Mouse (Mus musculus) macrophage (primary cell): ENCODE data around the gene Tbc1d16. TPM values are rescaled to one million over a fixed set of nuclear protein-coding genes. Genes with fewer than 3 reads are reported as not detected.

Source experiments
- H3K27ac ChIP-seq: fragments of 350-480 bp; formaldehyde crosslinking; 2 replicates; pipeline ENCODE4 v1.9.0; 2021
- H3K36me3 ChIP-seq: fragments of 350-480 bp; formaldehyde crosslinking; 2 replicates; pipeline ENCODE4 v1.9.0; 2021; ENCODE audit errors: inconsistent target
- H3K4me3 ChIP-seq: fragments of 350-480 bp; formaldehyde crosslinking; 2 replicates; pipeline ENCODE4 v1.9.0; 2021; ENCODE audit errors: inconsistent target
- H3K79me2 ChIP-seq: fragments of 350-480 bp; formaldehyde crosslinking; 2 replicates; pipeline ENCODE4 v1.9.0; 2021; ENCODE audit errors: inconsistent target
- WGBS: methylation state at CpG from one replicate; pipeline ENCODE4 v1.1.7; 2026; ENCODE audit warnings: inconsistent platforms; ENCODE audit not compliant: missing documents; 5-methylcytosine and 5-hydroxymethylcytosine counted together
- polyA plus RNA-seq: library from polyadenylated mRNA; stranded (reverse); fragments of 250-400 nt; gene quantifications from 3 replicates; pipeline ENCODE4 v1.2.4, GENCODE M21; 2018; ENCODE audit warnings: inconsistent platforms

The Tbc1d16 gene
- polyA plus RNA-seq, 1 experiment from 2014 or later, result 3.2 TPM

- Histone ChIP-seq H3K4me3 (no peak overlapping the region), H3K36me3 (no peaks in the 10 kb centered on the region), H3K79me2 (no peaks in the 10 kb centered on the region), H3K27ac (no peak overlapping the region)
- 93% methylated on average over 5 of the region's 6 CpGs for WGBS
These were observed 89.3 kb downstream of the Tbc1d16 start for GRCm38 (mm10) chr11:119139026-119139425.

- Histone ChIP-seq H3K27ac (no peak overlapping the region), H3K36me3 (no peaks in the 10 kb centered on the region), H3K4me3 (no peak overlapping the region), H3K79me2 (no peaks in the 10 kb centered on the region)
- WGBS, result 75% methylated on average over 9 of the region's 9 CpGs
These were observed 90.1 kb downstream of the Tbc1d16 start for GRCm38 (mm10) chr11:119138205-119138604.

GRCm38 (mm10) chr11:119134586-119134985 lies 93.7 kb downstream of the Tbc1d16 start:
- no peak overlapping the region for H3K4me3 ChIP-seq
- H3K27ac ChIP-seq, result no peak overlapping the region
- no peaks in the 10 kb centered on the region for H3K36me3 ChIP-seq
- no peaks in the 10 kb centered on the region for H3K79me2 ChIP-seq
- WGBS, result 31% methylated on average over 17 of the region's 17 CpGs

- H3K27ac ChIP-seq, result no peak overlapping the region
- no peaks in the 10 kb centered on the region for H3K36me3 ChIP-seq
- no peak overlapping the region for H3K4me3 ChIP-seq
- 14% methylated on average over 5 of the region's 5 CpGs for WGBS
- H3K79me2 ChIP-seq, result no peaks in the 10 kb centered on the region
These were observed 94.7 kb downstream of the Tbc1d16 start for GRCm38 (mm10) chr11:119133437-119134221.

GRCm38 (mm10) chr11:119132198-119133035 lies 95.9 kb downstream of the Tbc1d16 start:
- no peak overlapping the region for H3K27ac ChIP-seq
- 90% methylated on average over 14 of the region's 14 CpGs for WGBS

GRCm38 (mm10) chr11:119130081-119130765 lies 98.1 kb downstream of the Tbc1d16 start:
- Histone ChIP-seq H3K36me3 (no peaks in the 10 kb centered on the region), H3K4me3 (no peak overlapping the region), H3K27ac (no peak overlapping the region), H3K79me2 (no peaks in the 10 kb centered on the region)
- WGBS, result 31% methylated on average over 24 of the region's 24 CpGs

More at GRCm38 (mm10) chr11:119132198-119133035, 95.9 kb downstream of the Tbc1d16 start:
- H3K36me3 ChIP-seq, result no peaks in the 10 kb centered on the region
- H3K4me3 ChIP-seq, result no peak overlapping the region
- no peaks in the 10 kb centered on the region for H3K79me2 ChIP-seq

GRCm38 (mm10) chr11:119129281-119130058 lies 98.8 kb downstream of the Tbc1d16 start:
- H3K79me2 ChIP-seq, result no peaks in the 10 kb centered on the region
- no peak overlapping the region for H3K27ac ChIP-seq
- WGBS, result 80% methylated on average over 18 of the region's 18 CpGs
- no peaks in the 10 kb centered on the region for H3K36me3 ChIP-seq
- no peak overlapping the region for H3K4me3 ChIP-seq

GRCm38 (mm10) chr11:119128668-119129280 lies 99.5 kb downstream of the Tbc1d16 start:
- 78% methylated on average over 11 of the region's 11 CpGs for WGBS
- no peaks in the 10 kb centered on the region for H3K36me3 ChIP-seq
- H3K79me2 ChIP-seq, result no peaks in the 10 kb centered on the region
- no peak overlapping the region for H3K4me3 ChIP-seq
- no peak overlapping the region for H3K27ac ChIP-seq

- Histone ChIP-seq H3K27ac (no peak overlapping the region), H3K79me2 (no peaks in the 10 kb centered on the region), H3K4me3 (no peak overlapping the region), H3K36me3 (no peaks in the 10 kb centered on the region)
- WGBS, result 50% methylated on average over 9 of the region's 9 CpGs
These were observed 100.4 kb downstream of the Tbc1d16 start for GRCm38 (mm10) chr11:119127686-119128473.

GRCm38 (mm10) chr11:119127147-119127546 lies 101.2 kb downstream of the Tbc1d16 start:
- Histone ChIP-seq H3K36me3 (no peaks in the 10 kb centered on the region), H3K4me3 (no peak overlapping the region), H3K27ac (no peak overlapping the region), H3K79me2 (no peaks in the 10 kb centered on the region)
- WGBS, result 86% methylated on average over 12 of the region's 12 CpGs

GRCm38 (mm10) chr11:119125929-119126861 lies 102.1 kb downstream of the Tbc1d16 start:
- Histone ChIP-seq H3K4me3 (no peak overlapping the region), H3K27ac (no peak overlapping the region), H3K79me2 (no peaks in the 10 kb centered on the region), H3K36me3 (no peaks in the 10 kb centered on the region)
- WGBS, result 42% methylated on average over 22 of the region's 23 CpGs

- H3K27ac ChIP-seq, result no peak overlapping the region
- no peaks in the 10 kb centered on the region for H3K36me3 ChIP-seq
- H3K4me3 ChIP-seq, result no peak overlapping the region
- H3K79me2 ChIP-seq, result no peaks in the 10 kb centered on the region
- 92% methylated on average over 6 of the region's 6 CpGs for WGBS
These were observed 103.8 kb downstream of the Tbc1d16 start for GRCm38 (mm10) chr11:119124536-119124935.
